Mouse (Mus musculus): ENCODE measurements around the gene Ppme1.

Ppme1 gene

GRCm38 (mm10) chr7:100279803-100280202, 92.3 kb downstream of the Ppme1 start:
- no peak for DNase-seq (ENCODE audit: low read depth)

All from fibroblast of lung, adult 2 months (primary cell).